Mouse (Mus musculus): ENCODE measurements around the gene Tsfm.

DNA sequence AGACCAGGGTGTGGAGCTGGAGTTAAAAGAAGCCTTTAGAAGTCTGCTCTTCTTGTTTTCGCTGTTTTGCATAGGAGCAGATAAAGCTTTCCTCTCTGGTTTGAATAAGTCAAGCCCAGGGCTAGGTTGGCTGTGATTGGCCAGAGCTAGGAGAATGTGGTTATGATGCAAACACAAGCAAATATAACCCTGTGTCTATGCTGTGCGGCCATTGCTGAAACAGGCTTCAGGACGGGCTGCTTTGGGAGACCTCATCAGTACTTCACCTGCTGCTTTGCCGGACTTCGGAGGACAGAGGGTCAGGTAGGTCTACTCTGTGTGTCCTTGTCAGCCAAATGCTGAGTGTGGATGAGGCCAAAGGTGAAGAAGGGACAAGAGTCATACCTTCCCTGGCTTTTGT, 30.1 kb downstream of the Tsfm start, which contains the start of gene Avil:
- no peak for TF ChIP-seq POLR2A (IDR thresholded peaks at IDR 0.05; ENCODE audit: insufficient read depth, low read depth, low read length)
- TF ChIP-seq CTCF (IDR thresholded peaks at IDR 0.05; ENCODE audit: insufficient read depth, low read depth, low read length), result no peak

Measured in olfactory bulb, adult 2 months (tissue).